Mouse (Mus musculus) T-helper 1 cell (primary cell): ENCODE results near the gene Itgae.

Experiments used
- in situ Hi-C: fragments of 300-600 bp; cut with MboI, MseI; formaldehyde crosslinking; loops from one replicate; pipeline ENCODE4 v1.15.1; 2025; ENCODE audit warnings: high pct_unique_total_duplicates

Itgae gene

GRCm38 (mm10) chr11:73090283-73090682, at the start of gene Itgae:
Gene Itgae, plus strand, starts transcription at chr11:73090583.
- in situ Hi-C loops: no loop called here

GRCm38 (mm10) chr11:73044229-73044755, 46.1 kb upstream of the Itgae start:
- in situ Hi-C loops: loop anchor here (10.0 kb wide), 1 partner anchor 469 kb away; no protein-coding TSS in a partner anchor

- in situ Hi-C loops: loop anchor here (10.0 kb wide), 1 partner anchor 470 kb away; no protein-coding TSS in a partner anchor
Observed at GRCm38 (mm10) chr11:73044789-73045188, 45.6 kb upstream of the Itgae start.

GRCm38 (mm10) chr11:73047542-73047996, 42.8 kb upstream of the Itgae start, which contains the start of gene Ncbp3:
Gene Ncbp3, plus strand, starts transcription at chr11:73047783.
- in situ Hi-C loops: loop anchor here (10.0 kb wide), 1 partner anchor 473 kb away; no protein-coding TSS in a partner anchor

- in situ Hi-C loops: loop anchor here (10.0 kb wide), 1 partner anchor 473 kb away; no protein-coding TSS in a partner anchor
Observed at GRCm38 (mm10) chr11:73048030-73048876, 42.1 kb upstream of the Itgae start.

- in situ Hi-C loops: loop anchor here (10.0 kb wide), 1 partner anchor 475 kb away; no protein-coding TSS in a partner anchor
Observed at GRCm38 (mm10) chr11:73049335-73049734, 41.0 kb upstream of the Itgae start.

- in situ Hi-C loops: no loop called here
Observed at GRCm38 (mm10) chr11:73052795-73053194, 37.6 kb upstream of the Itgae start.

GRCm38 (mm10) chr11:73057701-73058100, 32.7 kb upstream of the Itgae start:
- in situ Hi-C loops: no loop called here

- in situ Hi-C loops: no loop called here
Observed at GRCm38 (mm10) chr11:73059630-73060029, 30.8 kb upstream of the Itgae start.

GRCm38 (mm10) chr11:73061413-73061812, 29.0 kb upstream of the Itgae start:
- in situ Hi-C loops: no loop called here

- in situ Hi-C loops: loop anchor here (5.0 to 10.0 kb wide), 2 partner anchors 55 to 197 kb away; no protein-coding TSS in a partner anchor
Observed at GRCm38 (mm10) chr11:73071839-73072238, 18.5 kb upstream of the Itgae start.

- in situ Hi-C loops: loop anchor here (10.0 kb wide), 1 partner anchor 201 kb away; no protein-coding TSS in a partner anchor
Observed at GRCm38 (mm10) chr11:73076295-73076694, 14.1 kb upstream of the Itgae start.

- in situ Hi-C loops: loop anchor here (10.0 kb wide), 1 partner anchor 202 kb away; no protein-coding TSS in a partner anchor
Observed at GRCm38 (mm10) chr11:73076733-73077132, 13.7 kb upstream of the Itgae start.

- in situ Hi-C loops: loop anchor here (10.0 kb wide), 1 partner anchor 202 kb away; no protein-coding TSS in a partner anchor
Observed at GRCm38 (mm10) chr11:73077211-73077720, 13.1 kb upstream of the Itgae start.

GRCm38 (mm10) chr11:73078615-73079014, 11.8 kb upstream of the Itgae start:
- in situ Hi-C loops: loop anchor here (10.0 kb wide), 1 partner anchor 204 kb away; no protein-coding TSS in a partner anchor

GRCm38 (mm10) chr11:73080306-73080705, 10.1 kb upstream of the Itgae start:
- in situ Hi-C loops: no loop called here

- in situ Hi-C loops: no loop called here
Observed at GRCm38 (mm10) chr11:73084303-73084702, 6.1 kb upstream of the Itgae start.

- in situ Hi-C loops: no loop called here
Observed at GRCm38 (mm10) chr11:73084804-73085231, 5.6 kb upstream of the Itgae start.

GRCm38 (mm10) chr11:73085391-73085790, 5.0 kb upstream of the Itgae start:
- in situ Hi-C loops: no loop called here

- in situ Hi-C loops: no loop called here
Observed at GRCm38 (mm10) chr11:73087700-73088480, 2.5 kb upstream of the Itgae start.

- in situ Hi-C loops: no loop called here
Observed at GRCm38 (mm10) chr11:73090826-73091225, 443 bp downstream of the Itgae start.
